Mouse (Mus musculus) liver, embryonic 11.5 days (tissue): ENCODE measurements at regions not wholly inside any gene's neighbourhood (a gene's known extent, or its start where the extent isn't known, plus 50 kb on each side); places are given as distances from the start of the nearest gene placed in this dataset.
A peak's percentile ranks its signal among the peaks of the same experiment; 100 is the strongest.

ENCODE experiments used
- ATAC-seq: fragments of 200-750 bp; cut with Nextera tagmentation; replicated peaks from 2 replicates; pipeline ENCODE4 v1.8.0; 2017; ENCODE audit warnings: moderate number of reproducible peaks, mild to moderate bottlenecking, moderate TSS enrichment, moderate library complexity; ENCODE audit not compliant: low FRiP score
- DNase-seq: peaks from one replicate; pipeline ENCODE4 v3.0.0-alpha.2; 2017; ENCODE audit warnings: low spot score
- H3K27ac ChIP-seq: fragments of 300-500 bp; sonication (generic); 2 replicates; pipeline ENCODE4 v1.5.1; 2014; ENCODE audit warnings: mild to moderate bottlenecking, low read depth, low read length, control low read depth
- H3K27me3 ChIP-seq: fragments of 300-500 bp; sonication (generic); replicated peaks from 2 replicates; pipeline ENCODE4 v1.6.1; 2014; ENCODE audit warnings: low read length, mixed read lengths; ENCODE audit not compliant: control insufficient read depth, insufficient read depth
- H3K36me3 ChIP-seq: fragments of 300-500 bp; sonication (generic); 2 replicates; pipeline ENCODE4 v1.6.1; 2014; ENCODE audit warnings: mild to moderate bottlenecking, low read length, moderate library complexity, mixed read lengths; ENCODE audit not compliant: control insufficient read depth, insufficient read depth
- H3K4me1 ChIP-seq: fragments of 300-500 bp; sonication (generic); replicated peaks from 2 replicates; pipeline ENCODE4 v1.6.1; 2014; ENCODE audit warnings: low read length, mixed read lengths; ENCODE audit not compliant: control insufficient read depth, insufficient read depth
- H3K4me2 ChIP-seq: fragments of 300-500 bp; sonication (generic); 2 replicates; pipeline ENCODE4 v1.6.1; 2014; ENCODE audit warnings: mild to moderate bottlenecking, control low read depth, moderate library complexity
- H3K4me3 ChIP-seq: fragments of 300-500 bp; sonication (generic); 2 replicates; pipeline ENCODE4 v1.5.1; 2014; ENCODE audit warnings: low read depth, low read length, control low read depth
- H3K9ac ChIP-seq: fragments of 300-500 bp; sonication (generic); 2 replicates; pipeline ENCODE4 v1.6.1; 2014; ENCODE audit warnings: low read depth, low read length, control low read depth
- H3K9me3 ChIP-seq: fragments of 300-500 bp; sonication (generic); 2 replicates; pipeline ENCODE4 v1.6.1; 2016; ENCODE audit warnings: low read length, inconsistent platforms, mixed read lengths; ENCODE audit not compliant: control insufficient read depth
- WGBS: fragments of 180-500 bp; shearing (Covaris S2); extraction: QIAGEN DNeasy Blood & Tissue Kit; methylation state at CpG from one replicate; pipeline ENCODE4 v1.1.7; 2014; 5-methylcytosine and 5-hydroxymethylcytosine counted together

- 68% methylated on average over 4 of the region's 4 CpGs for WGBS
- Histone ChIP-seq H3K9ac (peak overlapping the region; percentile 5; the same call in 1 of the 2 replicates), H3K27me3 (no peaks in the 10 kb centered on the region), H3K27ac (no peak overlapping the region), H3K4me1 (peaks cover 12% of the 10 kb centered on the region), H3K36me3 (no peaks in the 10 kb centered on the region), H3K9me3 (no peaks in the 10 kb centered on the region), H3K4me3 (0 out of 2 replicates have a peak overlapping the region, but pooled peaks have one; percentile 8), H3K4me2 (peak overlapping the region; percentile 58)
- no peak for DNase-seq
- no peak for ATAC-seq
Observed at GRCm38 (mm10) chr5:91849114-91849513, 113.8 kb downstream of the Rchy1 start.

- Histone ChIP-seq H3K27ac (no peak overlapping the region), H3K36me3 (no peaks in the 10 kb centered on the region), H3K4me2 (peak overlapping the region; percentile 58; the same call in 1 of the 2 replicates), H3K9me3 (no peaks in the 10 kb centered on the region), H3K4me3 (0 out of 2 replicates have a peak overlapping the region, but pooled peaks have one; percentile 8), H3K4me1 (peaks cover 12% of the 10 kb centered on the region), H3K27me3 (no peaks in the 10 kb centered on the region), H3K9ac (no peak overlapping the region)
- ATAC-seq, result no peak
- DNase-seq, result no peak
- 85% methylated on average over 3 of the region's 3 CpGs for WGBS
Observed at GRCm38 (mm10) chr5:91848528-91848927, 114.3 kb downstream of the Rchy1 start.

GRCm38 (mm10) chr5:91843044-91843443 lies 119.8 kb downstream of the Rchy1 start:
- WGBS, result 88% methylated on average over 4 of the region's 4 CpGs
- H3K9me3 ChIP-seq, result no peaks in the 10 kb centered on the region
- no peaks in the 10 kb centered on the region for H3K27me3 ChIP-seq
- no peaks in the 10 kb centered on the region for H3K36me3 ChIP-seq
- no peak overlapping the region for H3K4me3 ChIP-seq
- H3K27ac ChIP-seq, result no peak overlapping the region
- H3K4me1 ChIP-seq, result no peaks in the 10 kb centered on the region
- ATAC-seq, result no peak
- DNase-seq, result no peak
- no peak overlapping the region for H3K4me2 ChIP-seq
- no peak overlapping the region for H3K9ac ChIP-seq

GRCm38 (mm10) chr5:91841066-91841465 lies 121.8 kb downstream of the Rchy1 start:
- H3K9me3 ChIP-seq, result no peaks in the 10 kb centered on the region
- H3K27ac ChIP-seq, result no peak overlapping the region
- DNase-seq, result no peak
- no peak for ATAC-seq
- H3K4me1 ChIP-seq, result no peaks in the 10 kb centered on the region
- 66% methylated on average over 4 of the region's 4 CpGs for WGBS
- no peaks in the 10 kb centered on the region for H3K27me3 ChIP-seq
- H3K36me3 ChIP-seq, result no peaks in the 10 kb centered on the region
- H3K9ac ChIP-seq, result no peak overlapping the region
- H3K4me2 ChIP-seq, result no peak overlapping the region
- H3K4me3 ChIP-seq, result no peak overlapping the region

- no peak overlapping the region for H3K27ac ChIP-seq
- 76% methylated on average over 6 of the region's 6 CpGs for WGBS
Observed at GRCm38 (mm10) chr5:91828481-91828880, 134.4 kb downstream of the Rchy1 start.

GRCm38 (mm10) chr5:91826636-91827035 lies 136.2 kb downstream of the Rchy1 start:
- 25% methylated on average over 1 of the region's 1 CpGs for WGBS
- no peaks in the 10 kb centered on the region for H3K27me3 ChIP-seq

More at GRCm38 (mm10) chr5:91828481-91828880, 134.4 kb downstream of the Rchy1 start:
- Histone ChIP-seq H3K4me1 (peaks cover 4% of the 10 kb centered on the region; the same call in 1 of the 2 replicates), H3K4me2 (no peak overlapping the region), H3K4me3 (no peak overlapping the region), H3K9ac (no peak overlapping the region), H3K36me3 (no peaks in the 10 kb centered on the region), H3K27me3 (no peaks in the 10 kb centered on the region), H3K9me3 (no peaks in the 10 kb centered on the region)
- ATAC-seq, result no peak
- no peak for DNase-seq

GRCm38 (mm10) chr5:91822844-91823576 lies 139.9 kb downstream of the Rchy1 start:
- Histone ChIP-seq H3K4me3 (no peak overlapping the region), H3K9me3 (no peaks in the 10 kb centered on the region), H3K36me3 (no peaks in the 10 kb centered on the region), H3K4me1 (no peaks in the 10 kb centered on the region), H3K27ac (no peak overlapping the region), H3K27me3 (no peaks in the 10 kb centered on the region), H3K9ac (no peak overlapping the region), H3K4me2 (no peak overlapping the region)
- 73% methylated on average over 9 of the region's 9 CpGs for WGBS
- ATAC-seq (no peak), DNase-seq (no peak)

More at GRCm38 (mm10) chr5:91826636-91827035, 136.2 kb downstream of the Rchy1 start:
- Histone ChIP-seq H3K4me1 (peaks cover 4% of the 10 kb centered on the region; the same call in 1 of the 2 replicates), H3K9me3 (no peaks in the 10 kb centered on the region), H3K4me2 (no peak overlapping the region), H3K27ac (no peak overlapping the region), H3K9ac (no peak overlapping the region), H3K4me3 (no peak overlapping the region), H3K36me3 (no peaks in the 10 kb centered on the region)
- ATAC-seq, result no peak
- DNase-seq, result no peak

GRCm38 (mm10) chr5:91818800-91819199 lies 144.1 kb downstream of the Rchy1 start:
- Histone ChIP-seq H3K27me3 (no peaks in the 10 kb centered on the region), H3K9me3 (no peaks in the 10 kb centered on the region), H3K4me3 (no peak overlapping the region), H3K4me1 (peaks cover 8% of the 10 kb centered on the region), H3K27ac (no peak overlapping the region), H3K9ac (no peak overlapping the region), H3K4me2 (no peak overlapping the region), H3K36me3 (no peaks in the 10 kb centered on the region)
- ATAC-seq (no peak), DNase-seq (no peak)
- WGBS, result 84% methylated on average over 12 of the region's 12 CpGs

- Histone ChIP-seq H3K27ac (no peak overlapping the region), H3K4me2 (no peak overlapping the region), H3K36me3 (no peaks in the 10 kb centered on the region), H3K4me3 (no peak overlapping the region), H3K4me1 (peaks cover 8% of the 10 kb centered on the region), H3K9me3 (no peaks in the 10 kb centered on the region), H3K27me3 (no peaks in the 10 kb centered on the region), H3K9ac (no peak overlapping the region)
- 78% methylated on average over 11 of the region's 11 CpGs for WGBS
- ATAC-seq (no peak), DNase-seq (no peak)
Observed at GRCm38 (mm10) chr5:91818195-91818594, 144.7 kb downstream of the Rchy1 start.
